Mouse (Mus musculus) erythroblast, embryonic 14.5 days (primary cell): ENCODE measurements around the gene Maml1.

Source experiments
- GATA1 ChIP-seq: IDR thresholded peaks from 2 replicates; pipeline ENCODE4 v1.6.1; 2012; ENCODE audit warnings: low read length, inconsistent platforms, mixed read lengths
- TAL1 ChIP-seq: IDR thresholded peaks from 3 replicates; pipeline ENCODE4 v1.6.1; 2012; ENCODE audit warnings: low read length, inconsistent platforms, mixed read lengths

DNA sequence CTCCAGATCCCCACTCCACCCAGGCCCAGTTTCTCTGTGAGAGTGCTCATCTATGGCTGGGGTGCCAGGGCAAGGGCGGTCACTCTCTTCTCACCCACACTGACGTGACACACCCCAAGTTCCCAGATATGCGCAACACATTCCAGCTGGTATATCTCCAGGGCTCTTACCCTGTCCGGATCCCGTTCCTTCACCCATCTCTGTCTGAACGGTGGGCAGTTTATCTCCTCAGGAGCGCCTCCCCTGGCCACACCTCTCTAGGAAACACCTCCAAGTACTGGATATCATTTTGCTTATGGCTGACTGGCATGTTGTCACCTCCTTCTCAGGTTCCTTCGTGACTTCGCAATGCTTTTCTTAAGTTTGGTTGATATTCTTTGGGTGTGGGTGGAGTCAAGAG lies 76.5 kb downstream of the Maml1 start:
- TF ChIP-seq GATA1 (no peak), TAL1 (no peak)
